ENCODE assay signal across 22 mouse cellular contexts in the genomic region with DNA sequence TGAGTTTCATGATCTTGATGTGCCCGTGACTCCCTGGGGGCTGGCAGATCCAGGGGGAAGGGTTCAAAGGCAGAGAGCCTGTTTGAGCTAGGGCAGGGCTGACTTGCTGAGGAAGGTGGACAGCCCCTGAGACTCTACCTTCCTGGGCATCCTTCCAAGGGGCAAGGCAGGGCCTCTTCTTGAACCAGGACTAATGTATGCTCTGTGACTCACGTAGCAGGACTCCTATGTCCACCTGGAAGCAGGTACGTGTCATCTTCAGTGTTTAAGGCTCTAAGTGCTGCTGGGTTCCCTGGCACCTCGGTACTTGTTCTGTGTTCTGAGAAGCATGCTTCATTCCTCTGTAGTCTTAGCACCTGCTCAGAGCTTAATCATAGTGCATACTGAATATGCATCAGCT.
DNase-seq lines count a peak whose midpoint lies in the region; ATAC-seq lines count a peak whose summit lies in the region.
"Had no signal": no experiment of that assay in that cellular context is flagged by ENCODE, and none has a peak within 500 bp of the region (broad histone marks: within the 10 kb centered on the region; RNA-seq: fewer than 3 reads in every experiment).

No protein-coding gene starts in this region.

- WGBS in stomach, embryonic 16.5 days, result 62% methylated on average over 4 of the region's 4 CpGs
- 87% methylated on average over 4 of the region's 4 CpGs for WGBS in hindbrain, embryonic 14.5 days

- H3K4me1 ChIP-seq in stomach, embryonic 16.5 days (ENCODE audit: control insufficient read depth, insufficient read depth, low read length), result peaks cover 10% of the 10 kb centered on the region
- H3K4me1 ChIP-seq in hindbrain, embryonic 14.5 days (replicated peaks; ENCODE audit: control insufficient read depth, insufficient read depth, low read length), result peaks cover 19% of the 10 kb centered on the region
- H3K4me1 ChIP-seq: liver, embryonic 13.5 days had no signal

- no peak overlapping the region for H3K9ac ChIP-seq in stomach, embryonic 16.5 days (ENCODE audit: low read length)
- H3K9ac ChIP-seq in hindbrain, embryonic 14.5 days, result no peak overlapping the region
- H3K9ac ChIP-seq: embryonic facial prominence, embryonic 15.5 days; heart, embryonic 12.5 days; kidney, embryonic 15.5 days; liver, embryonic 13.5 days; midbrain, embryonic 12.5 days had no signal

- H3K27ac ChIP-seq in stomach, embryonic 16.5 days (ENCODE audit: low read length), result no peak overlapping the region
- H3K27ac ChIP-seq in hindbrain, embryonic 14.5 days, result no peak overlapping the region
- H3K27ac ChIP-seq: embryonic facial prominence, embryonic 15.5 days; kidney, embryonic 15.5 days; left cerebral cortex, adult 2 months; liver, embryonic 13.5 days; midbrain, embryonic 12.5 days had no signal

- no peaks in the 10 kb centered on the region for H3K27me3 ChIP-seq in stomach, embryonic 16.5 days (ENCODE audit: control insufficient read depth, insufficient read depth, low read length)
- H3K27me3 ChIP-seq in hindbrain, embryonic 14.5 days (ENCODE audit: control insufficient read depth, insufficient read depth, low read length), result no peaks in the 10 kb centered on the region
- H3K27me3 ChIP-seq: embryonic facial prominence, embryonic 15.5 days; heart, embryonic 12.5 days; kidney, embryonic 15.5 days; liver, embryonic 13.5 days; midbrain, embryonic 12.5 days had no signal

- no peaks in the 10 kb centered on the region for H3K36me3 ChIP-seq in stomach, embryonic 16.5 days (ENCODE audit: control insufficient read depth, insufficient read depth, low read length)
- H3K36me3 ChIP-seq in hindbrain, embryonic 14.5 days (replicated peaks; ENCODE audit: control insufficient read depth, insufficient read depth), result no peaks in the 10 kb centered on the region
- H3K36me3 ChIP-seq: embryonic facial prominence, embryonic 15.5 days; heart, embryonic 12.5 days; kidney, embryonic 15.5 days; liver, embryonic 13.5 days; midbrain, embryonic 12.5 days had no signal

- peaks cover 4% of the 10 kb centered on the region for H3K9me3 ChIP-seq in stomach, embryonic 16.5 days (replicated peaks; ENCODE audit: control insufficient read depth, low read length)
- no peaks in the 10 kb centered on the region for H3K9me3 ChIP-seq in hindbrain, embryonic 14.5 days (ENCODE audit: control insufficient read depth, low read length)
- H3K9me3 ChIP-seq: embryonic facial prominence, embryonic 15.5 days; heart, embryonic 12.5 days; kidney, embryonic 15.5 days; liver, embryonic 13.5 days had no signal

- no peak overlapping the region for H3K4me3 ChIP-seq in stomach, embryonic 16.5 days (replicated peaks; ENCODE audit: low read length)
- H3K4me3 ChIP-seq in hindbrain, embryonic 14.5 days (replicated peaks; ENCODE audit: low read length), result no peak overlapping the region
- H3K4me3 ChIP-seq: embryonic facial prominence, embryonic 15.5 days; heart, embryonic 12.5 days; kidney, embryonic 15.5 days; left cerebral cortex, adult 2 months; liver, embryonic 13.5 days; midbrain, embryonic 12.5 days had no signal

- peak; percentile 50; the same call in 1 of the 2 replicates for ATAC-seq in stomach, embryonic 16.5 days (ENCODE audit: insufficient read depth, low FRiP score)
- ATAC-seq in megakaryocyte, adult 5-6 weeks (ENCODE audit: poor library complexity, severe bottlenecking), result no peak
- ATAC-seq in hindbrain, embryonic 14.5 days (ENCODE audit: low FRiP score), result no peak
- ATAC-seq: activated CD4-positive, CD25-positive, alpha-beta regulatory T cell, adult 4 months; forebrain, embryonic 14.5 days; intestine, postnatal 0 days had no signal

- H3K4me2 ChIP-seq in stomach, embryonic 16.5 days (ENCODE audit: low read depth, low read length), result no peak overlapping the region
- H3K4me2 ChIP-seq in hindbrain, embryonic 14.5 days (replicated peaks), result no peak overlapping the region
- H3K4me2 ChIP-seq: embryonic facial prominence, embryonic 15.5 days; heart, embryonic 12.5 days; kidney, embryonic 15.5 days; liver, embryonic 13.5 days; midbrain, embryonic 12.5 days had no signal

- DNase-seq in cerebellum, postnatal 10 days, result peak; percentile 12 to 14
- DNase-seq in cerebellum, adult 9-11 months, result no peak
- DNase-seq in lung, adult 18-20 months, result peak; percentile 26 to 55
- DNase-seq in lung, postnatal 10 days, result peak; percentile 32
- no peak for DNase-seq in hindbrain, embryonic 14.5 days (ENCODE audit: low spot score)
- DNase-seq: adrenal gland, postnatal 10 days; cerebellum, adult 18-20 months; cerebellum, postnatal 36 days; heart, postnatal 10 days; layer of hippocampus, adult 9-11 months; liver, embryonic 13.5 days; thymus, postnatal 25 days had no signal

Comparison
In these comparisons a context has a peak if more than half of its experiments do, and no peak if none do; other contexts are left out.
1. DNase-seq: peak in cerebellum, postnatal 10 days (2 of 2), lung, adult 18-20 months (2 of 2) and lung, postnatal 10 days (single experiment); none in cerebellum, adult 9-11 months (single experiment) and hindbrain, embryonic 14.5 days (single experiment).